Mouse (Mus musculus): ENCODE data around the gene Iqsec3. TPM values are rescaled to one million over a fixed set of nuclear protein-coding genes. Genes with fewer than 3 reads are reported as not detected.

The Iqsec3 gene
- total RNA-seq, 2 experiments from 2014 or later, result 0.95 to 1.3 TPM

Small RNA genes lying within 50 kb of the gene (microRNA-seq; reads per million reads assigned to microRNA genes)
- 0 reads per million in 2 experiments for gene Gm24855 (ENCODE audit: borderline replicate concordance in 2 of 2)

Other genes starting within 250 kb of the Iqsec3 start
- gene Usp18, start 227.8 kb downstream of the Iqsec3 start, total RNA-seq (2021), result under 1 TPM; 0.64 to 0.70 TPM
- gene Slc6a13, start 173.5 kb downstream of the Iqsec3 start, total RNA-seq (2021), result under 1 TPM; 0.79 to 0.86 TPM
- under 1 TPM in 1 of 2 experiments, not detected in 1; 0.32 TPM for gene Slc6a12, start 130.6 kb downstream of the Iqsec3 start, total RNA-seq (2021)
- gene A2m, start 161.7 kb upstream of the Iqsec3 start, total RNA-seq (2021), result under 1 TPM in 1 of 2 experiments, not detected in 1; 0.05 TPM